Mouse (Mus musculus) MEL (cell line): ENCODE results near the gene Cenpp. TPM values are rescaled to one million over a fixed set of nuclear protein-coding genes. Genes with fewer than 3 reads are reported as not detected.

Experiments used
- DNase-seq: peaks from one replicate; pipeline ENCODE4 v3.0.0; 2011; ENCODE audit warnings: low read depth, low spot score
- H3K27ac ChIP-seq: 2 replicates; pipeline ENCODE4 v1.5.1; 2012; ENCODE audit warnings: low read depth, mild to moderate bottlenecking, control low read depth, low read length, moderate library complexity; ENCODE audit not compliant: control insufficient read depth
- H3K27me3 ChIP-seq, 2 experiments: fragments of 150-350 bp in 1 of 2; sonication (generic) in 1 of 2; 2 replicates each; pipeline ENCODE4 v1.6.1; 2012; ENCODE audit warnings: low read length in 2 of 2, mild to moderate bottlenecking in 2 of 2, improper control_type of control experiment in 1 of 2, moderate library complexity in 1 of 2; ENCODE audit not compliant: insufficient read depth in 2 of 2, control insufficient read depth in 1 of 2
- H3K36me3 ChIP-seq, 2 experiments: 2 replicates each; pipeline ENCODE4 v1.6.1; 2012 to 2014; ENCODE audit warnings: low read length in 2 of 2, improper control_type of control experiment in 1 of 2, inconsistent platforms in 1 of 2, mild to moderate bottlenecking in 1 of 2; ENCODE audit not compliant: insufficient read depth in 2 of 2, control insufficient read depth in 1 of 2
- H3K4me1 ChIP-seq, 2 experiments: fragments of 150-350 bp in 1 of 2; sonication (generic) in 1 of 2; 2 replicates each; pipeline ENCODE4 v1.6.1; 2012; ENCODE audit warnings: low read length in 2 of 2, improper control_type of control experiment in 1 of 2, mild to moderate bottlenecking in 1 of 2; ENCODE audit not compliant: insufficient read depth in 2 of 2, control insufficient read depth in 1 of 2
- H3K4me3 ChIP-seq, 2 experiments: fragments of 150-350 bp in 1 of 2; sonication (generic) in 1 of 2; 2 replicates each; pipeline ENCODE4 v1.5.1; 2012; ENCODE audit warnings: low read depth in 2 of 2, low read length in 2 of 2, mild to moderate bottlenecking in 2 of 2, moderate library complexity in 2 of 2, control low read depth in 1 of 2, improper control_type of control experiment in 1 of 2; ENCODE audit not compliant: control insufficient read depth in 1 of 2, insufficient read depth in 1 of 2
- H3K79me2 ChIP-seq: 2 replicates; pipeline ENCODE4 v1.6.1; 2012; ENCODE audit warnings: mild to moderate bottlenecking, low read length, moderate library complexity; ENCODE audit not compliant: control insufficient read depth, poor library complexity, insufficient read depth
- H3K9ac ChIP-seq: 2 replicates; pipeline ENCODE4 v1.6.1; 2012; ENCODE audit warnings: low read depth, mild to moderate bottlenecking, control low read depth, low read length, moderate library complexity; ENCODE audit not compliant: control insufficient read depth, poor library complexity, severe bottlenecking
- H3K9me3 ChIP-seq: fragments of 150-350 bp; sonication (generic); replicated peaks from 2 replicates; pipeline ENCODE4 v1.6.1; 2012; ENCODE audit warnings: mild to moderate bottlenecking, low read length, improper control_type of control experiment, moderate library complexity; ENCODE audit not compliant: insufficient read depth
- CHD1 ChIP-seq: IDR thresholded peaks from 2 replicates; pipeline ENCODE4 v1.6.1; 2012; ENCODE audit warnings: low read depth, mild to moderate bottlenecking, inconsistent platforms, low read length, improper control_type of control experiment
- CTCF ChIP-seq, 3 experiments: IDR thresholded peaks in 2 of 3; conservative IDR thresholded peaks in 1 of 3; 2 replicates each; pipeline ENCODE4 v1.5.1; 2011 to 2012; ENCODE audit warnings: low read length in 3 of 3, low read depth in 2 of 3, mild to moderate bottlenecking in 2 of 3, improper control_type of control experiment in 1 of 3, inconsistent platforms in 1 of 3, mixed read lengths in 1 of 3, moderate library complexity in 1 of 3; ENCODE audit not compliant: control insufficient read depth in 1 of 3, insufficient read depth in 1 of 3, poor library complexity in 1 of 3, severe bottlenecking in 1 of 3
- ELF1 ChIP-seq: IDR thresholded peaks from 2 replicates; pipeline ENCODE4 v1.6.1; 2014; ENCODE audit warnings: low read depth, mild to moderate bottlenecking, inconsistent platforms, low read length, improper control_type of control experiment, moderate library complexity
- EP300 ChIP-seq, 2 experiments: IDR thresholded peaks; 2 replicates each; pipeline ENCODE4 v1.6.1; 2011; ENCODE audit warnings: improper control_type of control experiment in 2 of 2, low read length in 2 of 2, low read depth in 1 of 2, mild to moderate bottlenecking in 1 of 2
- ETS1 ChIP-seq: IDR thresholded peaks from 2 replicates; pipeline ENCODE4 v1.6.1; 2012; ENCODE audit warnings: low read depth, mild to moderate bottlenecking, inconsistent platforms, low read length, improper control_type of control experiment, moderate library complexity
- GABPA ChIP-seq: IDR thresholded peaks from 2 replicates; pipeline ENCODE4 v1.6.1; 2012; ENCODE audit warnings: low read depth, mild to moderate bottlenecking, inconsistent platforms, low read length, improper control_type of control experiment, moderate library complexity
- GATA1 ChIP-seq: IDR thresholded peaks from 2 replicates; pipeline ENCODE4 v1.6.1; 2011; ENCODE audit warnings: low read depth, low read length, improper control_type of control experiment
- JUND ChIP-seq: IDR thresholded peaks from 2 replicates; pipeline ENCODE4 v1.6.1; 2011; ENCODE audit warnings: low read depth, mild to moderate bottlenecking, improper control_type of control experiment, low read length
- MAZ ChIP-seq: IDR thresholded peaks from 2 replicates; pipeline ENCODE4 v1.6.1; 2012; ENCODE audit warnings: low read depth, mild to moderate bottlenecking, inconsistent platforms, low read length, improper control_type of control experiment
- MEF2A ChIP-seq: IDR thresholded peaks from 2 replicates; pipeline ENCODE4 v1.6.1; 2014; ENCODE audit warnings: low read depth, mild to moderate bottlenecking, inconsistent platforms, low read length, improper control_type of control experiment; ENCODE audit not compliant: poor library complexity, insufficient replicate concordance, severe bottlenecking; ENCODE audit errors: extremely low read depth
- MXI1 ChIP-seq: IDR thresholded peaks from 2 replicates; pipeline ENCODE4 v1.6.1; 2011; ENCODE audit warnings: mild to moderate bottlenecking, low read depth, low read length, improper control_type of control experiment
- MYC ChIP-seq: IDR thresholded peaks from 2 replicates; pipeline ENCODE4 v1.6.1; 2011; ENCODE audit warnings: low read depth, mild to moderate bottlenecking, low read length, improper control_type of control experiment, moderate library complexity
- NRF1 ChIP-seq: IDR thresholded peaks from 2 replicates; pipeline ENCODE4 v1.6.1; 2014; ENCODE audit warnings: low read depth, mild to moderate bottlenecking, inconsistent platforms, low read length, improper control_type of control experiment, moderate library complexity; ENCODE audit not compliant: poor library complexity, insufficient read depth, severe bottlenecking
- POLR2A ChIP-seq, 2 experiments: IDR thresholded peaks; 2 replicates each; pipeline ENCODE4 v1.6.1; 2011 to 2012; ENCODE audit warnings: low read length in 2 of 2, mild to moderate bottlenecking in 2 of 2, control low read depth in 1 of 2, improper control_type of control experiment in 1 of 2, low read depth in 1 of 2, moderate library complexity in 1 of 2; ENCODE audit not compliant: control insufficient read depth in 1 of 2, insufficient read depth in 1 of 2, poor library complexity in 1 of 2
- POLR2AphosphoS2 ChIP-seq: IDR thresholded peaks from 2 replicates; pipeline ENCODE4 v1.6.1; 2011; ENCODE audit warnings: low read length, improper control_type of control experiment
- RAD21 ChIP-seq: IDR thresholded peaks from 2 replicates; pipeline ENCODE4 v1.6.1; 2011; ENCODE audit warnings: mild to moderate bottlenecking, low read depth, low read length, improper control_type of control experiment
- RCOR1 ChIP-seq: IDR thresholded peaks from 2 replicates; pipeline ENCODE4 v1.6.1; 2012; ENCODE audit warnings: low read depth, mild to moderate bottlenecking, inconsistent platforms, low read length, improper control_type of control experiment
- SIN3A ChIP-seq: IDR thresholded peaks from 2 replicates; pipeline ENCODE4 v1.6.1; 2012; ENCODE audit warnings: low read length, improper control_type of control experiment, inconsistent platforms
- SMC3 ChIP-seq: IDR thresholded peaks from 2 replicates; pipeline ENCODE4 v1.6.1; 2011; ENCODE audit warnings: low read depth, low read length, improper control_type of control experiment
- TBP ChIP-seq: IDR thresholded peaks from 2 replicates; pipeline ENCODE4 v1.8.0; 2011; ENCODE audit warnings: low read depth, low read length, improper control_type of control experiment
- UBTF ChIP-seq: IDR thresholded peaks from 2 replicates; pipeline ENCODE4 v1.6.1; 2012; ENCODE audit warnings: low read depth, mild to moderate bottlenecking, inconsistent platforms, low read length, improper control_type of control experiment, moderate library complexity, borderline replicate concordance; ENCODE audit not compliant: insufficient read depth
- USF1 ChIP-seq: IDR thresholded peaks from 2 replicates; pipeline ENCODE4 v1.6.1; 2014; ENCODE audit warnings: low read depth, mild to moderate bottlenecking, inconsistent platforms, low read length, improper control_type of control experiment, moderate library complexity
- ZC3H11A ChIP-seq: IDR thresholded peaks from 2 replicates; pipeline ENCODE4 v1.6.1; 2012; ENCODE audit warnings: low read depth, mild to moderate bottlenecking, inconsistent platforms, low read length, improper control_type of control experiment
- ZKSCAN1 ChIP-seq: IDR thresholded peaks from 2 replicates; pipeline ENCODE4 v1.6.1; 2012; ENCODE audit warnings: low read depth, mild to moderate bottlenecking, inconsistent platforms, low read length, improper control_type of control experiment, moderate library complexity
- ZMIZ1 ChIP-seq: IDR thresholded peaks from 2 replicates; pipeline ENCODE4 v1.6.1; 2012; ENCODE audit warnings: low read depth, mild to moderate bottlenecking, inconsistent platforms, low read length, improper control_type of control experiment, moderate library complexity
- ZNF384 ChIP-seq: IDR thresholded peaks from 2 replicates; pipeline ENCODE4 v1.6.1; 2012; ENCODE audit warnings: low read depth, mild to moderate bottlenecking, inconsistent platforms, low read length, improper control_type of control experiment
- polyA plus RNA-seq, 2 experiments: library from polyadenylated mRNA; stranded (reverse) in 1 of 2; unstranded in 1 of 2; fragments of >175 nt in 1 of 2; fragments of >200 nt in 1 of 2; gene quantifications; 2 replicates each; pipeline versions ENCODE4 v1.2.1 to v1.2.4; 2012; ENCODE audit warnings: low replicate concordance in 2 of 2, low read depth in 1 of 2; ENCODE audit not compliant: insufficient read length in 2 of 2, insufficient read depth in 1 of 2, missing spikeins in 1 of 2
- total RNA-seq: library from RNA; depleted of rRNA; stranded (reverse); fragments of 300-350 nt; gene quantifications from 2 replicates; pipeline ENCODE4 v1.2.3, GENCODE M21; 2012

Gene Cenpp
- total and polyA plus RNA-seq, 3 experiments = 13.2 to 17.9 TPM; not detected in 1

DNA sequence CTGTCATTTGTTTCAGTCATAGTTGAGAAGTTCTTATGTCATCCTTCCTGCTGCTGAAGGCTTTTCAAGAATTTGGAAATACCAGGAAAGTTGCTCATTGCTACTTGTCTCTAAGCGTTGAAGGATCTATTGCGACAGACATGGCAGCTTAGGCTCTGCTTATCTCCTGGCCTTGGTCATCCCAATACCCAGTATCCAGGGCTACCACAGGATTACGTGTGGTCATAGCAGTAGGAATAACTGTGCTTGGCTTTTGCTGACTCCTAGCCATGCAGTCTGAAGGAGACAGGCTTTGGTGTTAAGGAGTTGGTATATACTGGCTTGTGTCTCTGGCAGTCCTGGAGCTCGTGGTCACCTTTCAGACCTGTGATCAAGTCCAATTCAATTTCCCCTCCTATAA, 192.3 kb downstream of the Cenpp start:
- Histone ChIP-seq H3K4me1 (no peaks in the 10 kb centered on the region), H3K9me3 (no peaks in the 10 kb centered on the region), H3K79me2 (no peaks in the 10 kb centered on the region), H3K27ac (no peak overlapping the region), H3K36me3 (peaks cover 0 to 3% of the 10 kb centered on the region in 2 experiments; a peak in 2 of 4 replicates), H3K4me3 (no peak overlapping the region), H3K9ac (no peak overlapping the region), H3K27me3 (no peaks in the 10 kb centered on the region)
- no peak for TF ChIP-seq GABPA
- TF ChIP-seq MXI1 = no peak
- TF ChIP-seq GATA1 = no peak
- TF ChIP-seq TBP = no peak
- TF ChIP-seq ZNF384 = no peak
- no peak for TF ChIP-seq MAZ
- TF ChIP-seq ZKSCAN1 = no peak
- no peak for TF ChIP-seq POLR2AphosphoS2
- TF ChIP-seq UBTF = no peak
- TF ChIP-seq MYC = no peak
- TF ChIP-seq RAD21 = no peak
- no peak for TF ChIP-seq RCOR1
- DNase-seq = no peak

DNA sequence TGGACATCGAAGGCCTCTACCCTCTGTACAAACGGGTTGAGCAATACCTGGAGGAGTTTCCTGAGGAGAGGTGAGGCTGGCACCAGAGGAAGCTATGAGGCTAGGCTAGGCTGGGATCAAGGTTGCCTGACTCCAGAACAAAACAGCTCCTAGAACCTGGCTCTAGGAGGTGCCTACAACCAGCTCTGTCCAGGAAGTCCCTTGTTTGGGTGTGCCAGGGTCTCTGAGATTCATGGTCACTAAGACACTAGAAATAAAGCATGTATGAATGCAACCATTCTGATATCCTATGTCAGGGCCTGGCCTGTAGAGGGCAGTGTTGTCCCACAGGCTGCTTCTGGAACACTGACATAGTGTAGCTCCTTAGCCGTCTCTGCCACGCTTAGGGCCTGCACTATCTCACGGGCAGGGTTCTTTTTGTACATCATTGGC, 203.3 kb downstream of the Cenpp start:
- no peaks in the 10 kb centered on the region for H3K27me3 ChIP-seq
- peak; percentile 77 for DNase-seq
- H3K4me1 ChIP-seq = no peaks in the 10 kb centered on the region
- H3K27ac ChIP-seq = no peak overlapping the region
- TF ChIP-seq SMC3 (peak; percentile 77), ZC3H11A (peak; percentile 81), EP300 (IDR thresholded peaks at IDR 0.05; ENCODE audit: low read depth in 1 of 2, low read length in 2 of 2) (no peak), CTCF (IDR thresholded peaks at IDR 0.05 in 2 of 3, conservative IDR thresholded peaks at IDR 0.05 in 1 of 3; ENCODE audit: control insufficient read depth in 1 of 3, insufficient read depth in 1 of 3, low read depth in 2 of 3, low read length in 3 of 3, poor library complexity in 1 of 3, severe bottlenecking in 1 of 3) (peak; percentile 90 to 99 (median 92)), RAD21 (peak; percentile 88), SIN3A (no peak)
- TF ChIP-seq, all 39 proteins: peak for 4
- Histone ChIP-seq H3K9ac (no peak overlapping the region), H3K4me3 (no peak overlapping the region), H3K36me3 (no peaks in the 10 kb centered on the region; a peak in 1 of 4 replicates), H3K9me3 (no peaks in the 10 kb centered on the region), H3K79me2 (no peaks in the 10 kb centered on the region)

DNA sequence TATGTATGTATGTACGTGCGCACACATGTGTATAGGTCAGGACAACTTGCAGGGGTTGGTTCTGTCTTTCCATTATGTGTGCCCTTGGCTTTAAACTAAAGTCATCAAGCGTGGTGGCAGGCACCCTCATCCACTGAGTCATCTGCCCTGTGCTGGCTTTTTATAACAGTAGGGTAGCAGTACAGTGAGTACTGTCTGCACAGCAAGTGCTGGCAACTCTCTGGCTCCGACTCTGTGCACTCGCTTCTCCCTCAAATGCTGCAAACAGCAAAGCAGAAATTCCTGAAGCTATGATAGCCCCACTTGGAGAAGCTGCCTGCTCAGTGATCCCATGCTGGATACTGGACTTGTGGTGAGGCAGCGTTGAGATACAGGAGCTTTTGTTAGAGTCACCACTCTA, 208.1 kb downstream of the Cenpp start:
- H3K4me1 ChIP-seq = no peaks in the 10 kb centered on the region
- H3K9me3 ChIP-seq = no peaks in the 10 kb centered on the region
- H3K4me3 ChIP-seq = no peak overlapping the region
- H3K36me3 ChIP-seq = no peaks in the 10 kb centered on the region; a peak in 1 of 4 replicates
- no peaks in the 10 kb centered on the region for H3K79me2 ChIP-seq
- no peaks in the 10 kb centered on the region for H3K27me3 ChIP-seq
- no peak overlapping the region for H3K9ac ChIP-seq
- no peak for DNase-seq
- H3K27ac ChIP-seq = no peak overlapping the region
- no peak for TF ChIP-seq SIN3A
- no peak for TF ChIP-seq ETS1
- TF ChIP-seq USF1 = no peak
- TF ChIP-seq MYC = no peak
- no peak for TF ChIP-seq ELF1
- TF ChIP-seq RAD21 = no peak
- TF ChIP-seq TBP = no peak
- no peak for TF ChIP-seq POLR2A (IDR thresholded peaks at IDR 0.05; ENCODE audit: control insufficient read depth in 1 of 2, insufficient read depth in 1 of 2, low read depth in 1 of 2, low read length in 2 of 2, poor library complexity in 1 of 2)
- no peak for TF ChIP-seq ZMIZ1
- TF ChIP-seq JUND = no peak
- TF ChIP-seq NRF1 = no peak
- TF ChIP-seq CHD1 = no peak
- TF ChIP-seq UBTF = no peak
- TF ChIP-seq MEF2A = no peak
